Mouse (Mus musculus) cerebellum, adult 8-10 months (tissue): ENCODE measurements around the gene Gm2a.
"Not testable (repeated sequence)": the region's sequence is repeated elsewhere in the genome, so short reads cannot be mapped to it uniquely, and the experiment has no call there.

ENCODE experiments used
- DNase-seq: peaks from one replicate; pipeline ENCODE4 v3.0.0; 2022

The Gm2a gene

DNA sequence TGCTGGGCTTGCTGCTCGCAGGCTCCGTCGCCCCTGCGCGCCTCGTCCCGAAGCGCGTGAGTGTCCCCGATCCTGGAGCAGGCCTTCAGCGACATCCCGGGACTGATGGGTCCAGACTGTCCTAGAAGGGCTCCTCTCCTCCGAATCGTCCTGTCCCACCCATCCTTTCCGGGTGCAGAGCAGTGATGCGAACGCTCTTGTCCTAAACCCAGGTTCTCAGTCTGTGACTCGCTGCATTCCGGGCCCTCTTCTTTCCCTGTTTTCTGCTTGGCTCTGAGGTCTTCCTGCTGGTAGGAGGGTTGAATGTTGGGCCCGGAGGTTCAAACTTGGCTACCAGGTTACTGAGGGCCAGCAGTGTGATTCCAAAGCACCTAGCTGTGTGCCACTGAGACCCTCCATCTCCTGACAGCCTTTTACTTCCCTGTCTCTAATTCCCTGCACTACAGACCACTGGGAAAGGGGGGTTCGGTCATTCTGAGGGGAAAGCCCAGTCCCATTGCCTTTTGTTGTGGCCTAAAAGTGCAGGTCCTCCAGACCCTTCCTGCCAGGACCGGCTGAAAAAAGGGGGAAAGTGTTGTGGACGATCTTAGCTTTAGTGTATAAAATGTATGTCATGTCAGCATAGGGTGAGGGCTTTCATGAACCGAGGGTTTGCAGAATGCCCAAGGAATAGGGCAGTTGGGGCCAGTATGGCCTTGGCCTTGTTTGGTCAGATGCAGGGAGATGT, 437 bp downstream of the Gm2a start:
- peak; percentile 34 for DNase-seq

DNA sequence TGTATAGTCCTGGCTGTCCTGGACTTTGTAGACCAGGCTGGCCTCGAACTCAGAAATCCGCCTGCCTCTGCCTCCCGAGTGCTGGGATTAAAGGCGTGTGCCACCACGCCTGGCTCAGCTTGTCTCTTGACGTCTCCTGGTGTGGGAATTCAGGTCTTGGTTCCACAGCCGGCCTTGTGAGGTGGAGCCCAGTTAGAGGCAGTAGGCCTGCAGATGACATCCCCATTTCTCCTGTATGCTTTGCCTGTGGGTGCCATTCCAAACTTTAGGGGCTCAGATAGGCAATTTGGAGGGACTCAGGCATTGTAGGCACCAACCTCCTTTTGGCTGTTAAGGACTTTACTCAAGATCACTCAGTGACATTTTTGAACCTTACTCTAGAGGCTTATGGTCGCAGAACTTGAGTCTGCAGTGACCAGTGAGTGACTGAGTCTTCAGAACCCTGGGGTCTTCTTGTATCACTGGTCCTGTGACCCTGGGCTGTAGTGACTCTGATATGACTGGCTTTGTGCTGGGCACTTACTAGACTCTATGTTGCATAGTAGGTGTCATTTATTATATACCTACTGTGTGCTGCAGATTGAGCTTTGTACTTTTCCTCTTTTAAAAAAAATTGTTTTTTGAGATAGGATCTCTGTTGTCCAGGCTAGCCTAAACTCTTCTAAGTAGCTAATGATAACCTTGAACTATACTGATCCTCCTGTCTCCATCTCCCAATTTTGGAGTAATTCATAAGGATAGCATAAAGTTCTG, 1.3 kb downstream of the Gm2a start:
- no peak for DNase-seq

DNA sequence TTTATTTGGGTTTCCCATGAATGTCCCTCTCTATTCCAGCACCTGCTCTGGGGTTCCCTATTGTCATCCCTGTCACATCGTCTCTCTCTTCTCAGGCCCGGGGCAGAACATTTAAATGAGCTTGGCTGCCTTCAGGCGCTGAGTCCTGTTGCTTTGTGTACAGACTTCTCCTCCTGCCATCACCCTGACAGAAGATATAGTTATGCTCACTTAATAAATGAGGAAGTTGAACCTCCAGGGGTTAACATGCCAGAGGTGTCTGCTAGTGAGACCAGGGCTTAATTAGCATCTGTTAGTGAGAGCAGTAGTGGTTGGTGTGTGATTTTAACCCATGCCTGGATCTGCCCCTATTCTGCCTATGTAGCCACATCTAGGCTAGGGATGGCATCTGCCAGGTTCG, 2.0 kb downstream of the Gm2a start:
- no peak for DNase-seq

DNA sequence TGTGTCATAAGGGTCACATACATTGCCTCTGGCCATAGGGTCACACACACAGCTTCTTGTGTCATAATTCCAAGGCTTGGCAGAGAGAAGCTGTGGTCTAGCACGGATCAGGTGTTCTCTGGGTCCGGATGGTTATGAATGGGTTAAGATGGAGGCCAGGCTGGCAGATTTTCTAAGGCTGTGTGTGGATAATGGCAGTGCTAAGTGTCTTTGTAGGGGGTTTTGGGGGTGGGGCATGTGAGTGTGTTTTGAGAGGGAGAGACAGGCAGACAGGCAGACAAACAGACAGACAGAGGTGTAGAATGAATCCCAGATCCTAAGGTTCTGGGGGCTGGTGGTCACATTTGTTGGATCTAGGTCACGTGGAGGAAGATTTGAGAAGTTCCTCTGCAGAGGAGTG, 4.1 kb downstream of the Gm2a start:
- no peak for DNase-seq

DNA sequence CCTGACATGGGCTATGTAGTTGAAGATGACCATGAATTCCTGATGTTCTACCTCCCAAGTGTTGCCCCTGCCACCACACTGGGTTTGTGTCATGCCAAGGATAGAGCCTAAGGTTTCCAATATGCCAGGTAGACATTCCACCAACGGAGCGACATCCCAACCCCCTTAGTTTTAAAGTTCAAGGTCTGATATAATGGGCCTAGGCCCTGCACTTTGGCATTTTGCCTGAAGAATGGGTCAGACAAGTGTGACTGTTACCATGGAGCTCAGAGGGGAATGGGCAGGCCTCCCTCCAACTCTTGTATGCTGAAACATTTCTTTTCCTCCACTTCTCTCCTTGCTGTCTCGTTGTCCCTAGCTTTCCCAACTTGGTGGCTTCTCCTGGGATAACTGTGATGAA, 5.3 kb downstream of the Gm2a start:
- DNase-seq: no peak

DNA sequence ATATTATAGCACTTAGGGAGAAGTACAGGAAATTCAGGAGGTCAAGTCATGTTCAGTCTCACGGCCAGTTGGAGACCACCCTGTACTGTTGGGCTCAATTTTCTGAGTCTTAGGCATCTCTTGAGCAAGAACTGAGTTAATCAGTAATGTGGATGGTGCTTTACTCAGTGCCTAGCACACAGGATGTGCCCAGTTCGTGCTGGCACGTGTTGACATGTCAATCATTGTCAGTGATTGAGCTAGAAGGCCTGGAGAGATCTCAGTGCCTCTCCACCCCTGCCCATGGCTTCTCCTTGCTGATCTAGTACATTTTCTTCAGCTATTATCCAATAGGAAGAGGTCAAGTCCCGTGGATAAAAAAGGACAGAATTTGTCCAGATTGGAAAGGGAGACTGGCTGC, 7.5 kb downstream of the Gm2a start:
- no peak for DNase-seq

DNA sequence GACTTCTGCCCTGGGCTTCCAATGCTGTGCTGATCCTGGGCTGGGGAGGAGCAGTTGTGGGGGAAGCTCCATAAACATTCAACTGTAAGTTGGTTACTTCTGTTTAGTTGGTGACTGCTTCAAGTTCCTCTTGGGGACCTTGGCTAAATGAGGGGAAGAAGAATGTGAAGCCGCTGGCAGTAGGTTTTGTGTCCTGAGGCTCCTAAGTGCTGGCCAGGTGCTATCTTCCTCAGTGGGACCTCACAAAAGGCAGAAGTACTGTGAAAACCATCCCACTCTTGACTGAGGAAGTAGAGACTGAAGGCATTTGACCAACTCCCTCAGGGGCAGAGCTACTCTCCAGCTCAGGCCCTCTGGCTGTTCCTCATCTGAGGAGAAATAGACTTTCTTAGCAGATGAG, 8.7 kb downstream of the Gm2a start:
- DNase-seq: no peak

DNA sequence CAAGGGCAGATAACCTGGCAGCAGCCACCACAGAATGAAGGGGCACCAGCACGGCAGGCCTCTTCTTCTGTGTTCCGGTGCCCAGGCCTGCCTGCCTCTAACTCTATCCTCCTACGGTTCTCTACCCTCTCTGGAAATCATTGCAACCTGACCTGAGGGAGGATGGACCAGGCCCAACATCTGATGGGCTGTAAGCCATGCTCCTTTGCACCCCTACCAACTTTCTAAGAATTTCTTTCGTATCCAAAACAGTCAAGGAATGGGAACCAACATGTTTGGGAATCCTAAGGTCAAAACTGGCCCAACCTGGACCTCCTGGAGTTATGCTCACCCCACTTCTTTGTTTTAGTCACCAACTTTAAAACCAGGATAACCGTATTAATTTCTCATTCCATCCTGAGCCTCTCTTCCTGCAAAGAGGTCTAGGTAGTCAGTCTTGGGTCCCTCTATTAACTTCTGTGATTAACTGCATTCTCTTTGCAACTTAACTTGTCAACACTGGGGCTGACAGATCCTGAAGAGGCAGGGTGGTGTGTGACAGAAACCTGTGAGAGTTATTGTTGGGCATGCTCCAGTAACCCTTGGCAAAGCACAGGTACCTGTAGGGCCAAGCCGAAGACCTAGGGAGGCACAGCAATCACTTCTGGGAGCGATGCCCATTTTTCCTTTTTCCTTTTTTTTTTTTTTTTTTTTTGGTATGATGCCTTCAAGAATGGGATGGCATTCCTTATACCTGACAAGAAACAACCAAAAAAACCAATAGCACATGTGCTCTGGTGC, 11.8 kb downstream of the Gm2a start:
- DNase-seq: no peak

DNA sequence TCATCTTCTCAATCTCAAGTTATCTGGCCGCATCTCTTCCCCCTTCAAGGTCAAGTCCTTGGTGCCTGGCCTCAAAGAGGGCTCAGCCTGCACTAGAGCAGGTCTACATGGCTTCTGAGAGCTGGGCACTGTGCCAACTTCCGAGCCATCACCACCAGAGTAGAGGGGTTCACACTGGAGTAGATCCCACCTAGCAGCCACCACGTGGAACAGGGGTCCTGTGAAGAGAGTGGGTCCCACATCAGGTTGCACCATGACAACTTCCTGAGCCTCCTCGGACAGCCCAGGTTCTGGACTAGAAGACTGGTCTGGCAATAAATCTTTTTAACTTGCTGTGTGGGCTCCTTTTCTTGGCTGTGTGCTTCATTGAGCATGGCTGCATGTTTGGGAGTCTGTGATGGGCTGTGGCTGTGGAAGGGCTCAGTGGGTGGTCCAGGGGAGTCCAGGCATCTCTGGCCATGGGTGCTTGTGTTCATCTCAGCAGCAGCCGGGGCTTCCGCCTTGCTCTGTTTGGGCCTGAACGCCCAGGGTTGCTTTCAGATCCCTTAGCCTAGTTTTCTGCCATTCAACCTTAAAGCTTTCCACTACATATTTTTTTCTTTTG, 12.8 kb downstream of the Gm2a start:
- DNase-seq: no peak

DNA sequence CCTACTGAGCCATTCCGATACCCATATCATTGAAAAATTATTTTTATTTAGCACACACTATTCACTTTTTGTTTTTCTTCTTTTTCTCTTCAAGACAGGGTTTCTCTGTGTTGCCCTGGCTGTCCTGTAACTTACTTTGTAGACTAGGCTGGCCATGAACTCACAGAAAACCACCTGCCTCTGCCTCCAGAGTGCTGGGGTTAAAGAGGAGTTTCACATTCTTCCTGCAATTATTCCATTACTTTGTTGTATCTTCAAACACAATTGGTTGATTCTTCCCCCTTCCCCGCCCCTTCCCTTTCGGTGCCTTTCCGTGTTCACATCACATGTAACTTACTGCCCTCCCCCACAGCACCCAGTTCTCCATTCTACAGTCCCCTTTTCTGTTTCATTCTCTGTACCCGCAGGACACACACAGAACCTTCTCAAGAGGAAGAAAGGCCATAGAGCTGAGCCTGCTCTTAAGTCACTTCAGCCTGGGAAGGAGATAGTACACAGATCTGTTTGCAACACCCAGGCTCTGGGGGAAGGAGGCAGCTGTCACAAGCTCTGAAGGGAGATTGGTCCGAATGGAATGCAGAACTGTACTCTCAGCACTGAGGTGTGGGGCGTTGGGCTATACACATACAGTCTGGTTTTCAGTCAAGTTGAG, 15.4 kb downstream of the Gm2a start:
- no peak for DNase-seq

DNA sequence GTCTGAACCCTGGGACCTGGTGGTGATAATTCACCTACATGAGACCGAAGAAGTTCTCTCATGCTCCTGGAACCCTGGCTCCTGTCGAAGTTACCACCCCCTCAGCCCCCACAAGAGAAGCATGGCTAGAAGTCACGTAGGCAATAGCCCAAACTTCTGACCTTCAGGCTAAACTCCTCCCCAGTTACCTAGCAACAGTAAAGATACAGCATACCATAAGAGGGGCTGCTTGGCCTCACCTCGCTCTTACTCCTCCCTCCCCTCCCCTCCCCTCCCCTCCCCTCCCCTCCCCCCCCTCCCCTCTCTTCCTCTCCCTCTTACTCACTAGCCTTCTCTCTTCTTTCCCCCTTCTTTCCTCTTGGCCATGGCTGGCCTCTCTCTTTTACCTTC, 15.9 kb downstream of the Gm2a start:
- not testable (repeated sequence) for DNase-seq

DNA sequence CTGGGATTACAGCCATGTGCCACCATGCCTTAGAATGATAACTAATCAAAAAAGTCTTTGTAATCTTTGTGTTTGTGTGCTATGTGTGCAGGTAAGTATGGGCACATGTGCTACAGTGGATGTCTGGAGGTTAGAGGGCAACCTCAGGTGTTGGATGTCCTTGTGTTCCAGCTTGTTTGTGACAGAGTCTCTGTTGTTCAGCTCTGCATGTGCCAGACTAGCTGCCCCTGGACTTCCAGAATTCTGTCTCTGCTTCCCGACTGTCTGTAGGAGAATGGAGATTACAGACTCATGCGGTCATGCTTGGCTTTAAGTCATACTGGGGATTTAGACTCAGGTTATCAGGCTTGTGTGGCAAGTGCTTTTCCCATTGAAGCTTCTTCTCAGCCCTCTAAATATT, 16.4 kb downstream of the Gm2a start:
- DNase-seq: no peak

DNA sequence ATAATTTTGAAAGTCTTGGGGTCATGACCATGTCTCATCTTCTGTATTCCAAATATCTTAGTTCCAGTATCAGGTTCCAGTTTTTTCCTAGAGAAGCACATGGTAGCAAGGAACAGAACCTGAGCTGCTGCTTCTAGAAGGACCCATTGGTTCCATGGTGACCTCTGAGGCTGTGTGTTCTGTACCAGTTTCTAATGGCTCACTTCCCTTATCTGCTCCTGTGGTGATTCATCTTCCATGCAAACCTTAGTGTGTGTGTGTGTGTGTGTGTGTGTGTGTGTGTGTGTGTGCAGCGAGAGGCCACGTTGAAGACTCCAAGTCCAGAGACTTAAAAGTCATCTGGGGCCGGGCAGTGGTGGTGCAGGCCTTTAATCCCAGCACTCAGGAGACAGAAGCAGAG, 18.1 kb downstream of the Gm2a start:
- no peak for DNase-seq

DNA sequence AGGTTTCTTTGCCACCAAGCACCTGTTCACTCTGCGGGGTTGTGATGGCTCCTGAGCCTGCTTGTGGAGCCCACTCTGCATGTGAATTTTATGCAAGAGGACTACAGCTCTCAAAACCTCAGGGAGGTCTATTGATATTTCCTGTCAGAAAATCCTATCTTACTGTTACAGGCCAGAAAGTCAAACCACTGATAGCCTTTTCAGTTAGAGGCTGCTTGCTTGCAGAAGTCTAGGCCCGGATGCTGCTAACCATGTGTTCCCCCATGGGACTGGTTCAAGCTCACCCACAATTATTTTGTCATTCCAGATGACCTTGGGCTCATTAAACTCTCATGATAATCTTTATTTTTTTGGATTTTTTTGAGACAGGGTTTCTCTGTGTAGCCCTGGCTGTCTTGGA, 19.1 kb downstream of the Gm2a start:
- DNase-seq: no peak

DNA sequence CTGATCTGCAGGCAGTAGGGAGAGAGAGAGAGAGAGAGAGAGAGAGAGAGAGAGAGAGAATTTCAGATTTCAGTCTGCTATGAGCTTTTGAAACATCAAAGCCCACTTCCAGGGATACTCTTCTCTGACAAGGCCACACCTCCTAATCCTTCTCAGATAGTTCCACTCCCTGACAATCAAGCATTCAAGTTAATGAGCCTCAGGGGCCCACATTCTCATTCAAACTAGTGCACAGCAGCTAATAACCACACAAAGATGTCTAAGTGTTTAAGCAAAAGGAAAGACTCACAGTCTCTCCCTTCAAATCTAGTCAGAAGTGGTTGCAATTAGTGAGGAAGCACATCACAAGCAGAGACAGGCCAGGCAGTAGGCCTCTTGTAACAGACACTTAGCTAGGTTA, 22.4 kb downstream of the Gm2a start:
- no peak for DNase-seq

DNA sequence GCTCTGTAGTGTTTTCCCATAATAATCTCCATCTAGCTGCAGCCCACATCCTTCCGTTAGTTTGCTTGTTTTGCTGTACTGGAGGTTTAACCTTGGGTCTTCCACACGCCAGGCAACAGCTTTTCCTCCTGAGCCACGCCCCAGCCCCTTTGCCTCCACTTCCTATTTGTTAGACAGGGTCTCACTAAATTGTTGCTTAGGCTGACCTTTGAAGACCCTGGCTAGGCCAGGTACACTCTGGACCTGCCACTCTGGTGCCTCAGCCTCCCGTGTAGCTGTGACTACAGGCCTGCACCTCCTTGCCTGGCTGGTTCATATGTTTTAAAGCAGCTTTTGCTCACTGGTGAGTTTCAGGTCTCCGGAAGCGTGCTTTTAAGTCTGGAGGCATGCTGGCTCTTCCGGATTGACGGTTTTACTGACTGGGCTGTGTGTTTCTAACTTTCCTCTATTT, 22.9 kb downstream of the Gm2a start:
- DNase-seq: no peak

DNA sequence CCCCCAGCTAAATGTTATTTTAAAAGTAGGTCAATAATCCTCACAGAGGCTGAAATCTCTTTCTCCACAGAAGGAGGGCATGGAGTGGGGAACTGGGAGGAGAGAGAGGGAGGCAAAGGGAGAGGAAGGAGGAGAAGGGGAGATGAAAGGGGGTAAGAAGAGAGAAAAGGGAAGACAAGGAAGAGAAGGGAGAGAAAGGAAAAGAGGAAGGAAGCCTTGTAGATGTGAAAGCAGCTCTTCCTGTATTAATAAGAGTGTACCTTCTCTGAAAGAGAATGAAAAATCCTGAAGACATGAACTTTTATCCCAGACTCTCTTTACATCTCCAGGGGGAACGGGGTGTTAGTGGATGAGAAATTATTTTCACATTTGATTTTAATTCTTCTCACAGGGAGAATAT, 23.5 kb downstream of the Gm2a start:
- no peak for DNase-seq

DNA sequence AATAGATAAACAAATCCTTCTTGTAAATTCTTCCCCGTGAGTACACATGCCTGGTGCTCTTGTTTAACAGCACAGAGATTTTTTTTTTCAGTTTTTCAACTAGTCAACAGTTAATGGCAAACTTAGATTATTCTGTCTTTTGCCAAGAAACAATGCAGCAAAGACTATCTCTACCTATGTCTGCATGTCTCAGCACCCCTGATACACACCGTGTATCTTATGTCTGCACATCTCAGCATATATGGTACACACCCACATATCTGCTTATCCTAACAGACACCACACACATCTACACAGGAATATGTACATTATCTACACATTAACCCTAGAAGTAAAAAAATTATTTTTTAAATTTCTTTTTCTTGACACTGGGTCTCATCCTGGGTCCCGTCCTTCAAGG, 28.7 kb downstream of the Gm2a start:
- no peak for DNase-seq

DNA sequence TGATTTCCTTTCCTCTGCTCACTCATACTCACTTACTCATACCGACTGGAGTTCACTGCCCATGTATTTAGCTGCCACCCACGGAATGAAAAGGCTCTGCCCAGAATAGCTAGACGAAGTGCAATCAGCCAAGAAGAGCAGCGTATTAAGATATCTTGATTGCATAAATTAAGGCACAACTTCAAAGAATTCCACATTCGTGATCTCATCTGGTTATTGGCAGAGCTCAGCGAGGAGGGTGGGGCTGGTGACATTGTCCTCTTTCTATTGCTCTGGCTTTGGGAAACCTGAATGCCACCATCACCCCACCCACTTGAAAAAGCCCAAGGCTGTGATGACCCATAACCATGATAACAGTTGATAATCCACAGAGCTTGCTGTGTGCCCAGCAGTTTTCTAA, 30.0 kb downstream of the Gm2a start:
- no peak for DNase-seq

DNA sequence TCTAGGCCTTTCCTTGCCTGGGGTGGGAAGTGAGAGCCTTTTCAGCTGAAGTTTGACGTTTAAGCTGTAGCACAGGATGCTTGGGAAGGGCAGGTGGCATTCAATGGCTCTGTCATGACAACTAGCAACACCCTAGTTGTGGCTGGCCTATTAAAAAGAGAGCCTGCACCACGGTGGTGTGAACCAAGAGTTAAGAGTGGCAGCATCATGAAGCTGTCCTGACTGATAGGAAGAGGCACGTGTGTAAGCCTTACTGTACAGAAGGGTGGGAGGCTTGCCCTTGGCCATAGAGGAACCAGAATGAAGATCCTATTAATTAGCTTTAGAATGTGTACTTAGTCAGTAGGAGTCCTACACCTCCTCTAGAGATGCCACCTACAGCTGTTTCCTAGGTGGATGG, 30.5 kb downstream of the Gm2a start:
- no peak for DNase-seq

DNA sequence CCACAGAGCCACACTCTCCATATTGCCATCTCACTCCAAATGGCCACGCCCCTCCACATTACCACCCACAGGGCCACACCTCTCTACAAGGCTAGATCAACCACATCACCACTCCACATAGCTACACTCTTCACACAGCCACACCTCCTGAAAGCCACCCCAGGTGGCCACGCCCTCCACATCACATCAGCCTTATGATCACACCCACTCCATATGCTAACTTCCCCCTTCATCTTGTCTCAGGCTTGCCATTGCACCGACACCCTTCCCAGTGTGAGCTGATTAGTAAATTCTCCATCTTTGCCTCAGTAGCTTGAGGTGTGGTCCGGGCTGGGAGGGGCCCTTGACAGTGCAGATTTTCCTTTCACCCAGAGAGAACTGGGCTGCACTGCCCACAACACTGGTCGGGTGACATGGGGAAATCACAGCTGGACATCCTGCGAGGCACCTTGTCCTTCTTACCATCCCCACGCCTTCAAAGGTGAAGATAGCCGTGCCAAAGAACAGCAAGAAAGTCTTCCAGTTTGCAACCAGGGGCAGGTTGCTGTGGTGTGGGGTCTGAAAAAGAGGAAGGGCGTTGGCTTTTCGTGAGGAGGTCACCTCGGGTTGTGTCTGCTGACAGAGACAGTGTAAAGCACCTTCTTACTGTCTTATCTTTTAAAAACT, 33.3 kb downstream of the Gm2a start:
- DNase-seq: no peak

DNA sequence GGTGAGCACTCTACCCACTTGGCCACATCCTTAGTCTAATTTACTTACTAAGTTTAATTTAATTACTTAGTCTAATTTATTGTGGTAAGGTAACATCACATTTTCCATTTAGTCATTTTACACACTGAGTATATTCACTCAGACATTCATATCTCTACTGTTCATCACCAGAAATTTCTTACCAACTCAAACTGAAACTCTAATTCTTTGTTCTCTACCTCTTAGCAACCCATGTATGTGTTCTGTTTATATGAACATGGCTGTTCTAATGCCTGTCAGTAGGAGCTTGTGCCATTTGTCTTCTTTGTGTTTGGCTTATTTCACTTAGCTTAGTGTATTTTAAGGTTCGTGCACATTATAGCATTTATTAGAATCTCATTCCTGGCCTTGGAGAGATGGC, 34.0 kb downstream of the Gm2a start:
- no peak for DNase-seq
